Mouse (Mus musculus) G1E (cell line): ENCODE measurements around the gene Impdh2. TPM values are rescaled to one million over a fixed set of nuclear protein-coding genes. Genes with fewer than 3 reads are reported as not detected.

Experiments
- ATAC-seq: 2 replicates; pipeline ENCODE4 v1.8.0; 2016; ENCODE audit warnings: mild to moderate bottlenecking; ENCODE audit not compliant: insufficient number of reproducible peaks, poor library complexity, low FRiP score, severe bottlenecking; ENCODE audit errors: extremely low read depth
- DNase-seq: peaks from one replicate; pipeline ENCODE4 v3.0.0; 2012; ENCODE audit warnings: low spot score
- H3K27me3 ChIP-seq: 2 replicates; pipeline ENCODE4 v1.6.1; 2012; ENCODE audit warnings: mild to moderate bottlenecking, low read length, inconsistent platforms; ENCODE audit not compliant: insufficient read depth
- H3K36me3 ChIP-seq: replicated peaks from 2 replicates; pipeline ENCODE3; 2012; ENCODE audit warnings: mild to moderate bottlenecking, inconsistent platforms
- H3K4me1 ChIP-seq: 2 replicates; pipeline ENCODE4 v1.6.1; 2012; ENCODE audit warnings: low read depth, low read length, inconsistent platforms, mixed read lengths; ENCODE audit not compliant: insufficient read depth
- H3K4me3 ChIP-seq: 2 replicates; pipeline ENCODE4 v1.5.1; 2012; ENCODE audit warnings: low read depth, mild to moderate bottlenecking, inconsistent platforms, low read length, moderate library complexity, mixed read lengths
- H3K9me3 ChIP-seq: replicated peaks from 2 replicates; pipeline ENCODE4 v1.6.1; 2012; ENCODE audit warnings: inconsistent platforms
- CTCF ChIP-seq: IDR thresholded peaks from 2 replicates; pipeline ENCODE4 v1.5.1; 2012; ENCODE audit warnings: low read depth, low read length, inconsistent platforms, mixed read lengths
- GATA1 ChIP-seq: IDR thresholded peaks from 2 replicates; pipeline ENCODE4 v1.6.1; 2012; ENCODE audit warnings: borderline replicate concordance, low read length, inconsistent platforms, mixed read lengths
- GATA2 ChIP-seq: IDR thresholded peaks from 2 replicates; pipeline ENCODE4 v1.6.1; 2012; ENCODE audit warnings: low read depth, low read length, inconsistent platforms, borderline replicate concordance
- POLR2AphosphoS5 ChIP-seq: IDR thresholded peaks from 2 replicates; pipeline ENCODE4 v1.6.1; 2012; ENCODE audit warnings: low read depth, low read length, inconsistent platforms; ENCODE audit not compliant: insufficient replicate concordance
- TAL1 ChIP-seq: conservative IDR thresholded peaks from 2 replicates; pipeline ENCODE4 v1.6.1; 2012; ENCODE audit warnings: low read depth, low read length, inconsistent platforms, mixed read lengths
- polyA plus RNA-seq: library from polyadenylated mRNA; stranded (reverse); fragments of >175 nt; gene quantifications from 2 replicates; pipeline ENCODE4 v1.2.3, GENCODE M21; 2012
- total RNA-seq, 2 experiments: library from RNA; stranded (forward) in 1 of 2; stranded (reverse) in 1 of 2; fragments of 200-1000 nt in 1 of 2; fragments of >200 nt in 1 of 2; fragmentation: Nextera tagmentation in 1 of 2; gene quantifications; 2 replicates each; pipeline ENCODE4 v1.2.3; 2014 to 2017

The Impdh2 gene
- total and polyA plus RNA-seq, 3 experiments: 154 to 247 (median 167) TPM

GRCm38 (mm10) chr9:108563671-108564070 lies 3.6 kb downstream of the Impdh2 start:
- TF ChIP-seq GATA1 (no peak), POLR2AphosphoS5 (no peak), GATA2 (no peak), TAL1 (no peak), CTCF (no peak)
- peak overlapping the region; percentile 56; the same call in 1 of the 2 replicates for H3K4me3 ChIP-seq
- no peaks in the 10 kb centered on the region for H3K27me3 ChIP-seq
- peaks cover 73% of the 10 kb centered on the region for H3K4me1 ChIP-seq
- H3K9me3 ChIP-seq: no peaks in the 10 kb centered on the region
- ATAC-seq (no peak), DNase-seq (no peak)
- H3K36me3 ChIP-seq: peaks cover 70% of the 10 kb centered on the region

- TF ChIP-seq GATA2 (no peak), POLR2AphosphoS5 (no peak), GATA1 (no peak), CTCF (no peak), TAL1 (no peak)
- no peak for DNase-seq
- Histone ChIP-seq H3K4me3 (peak overlapping the region; percentile 56; the same call in 1 of the 2 replicates), H3K36me3 (peaks cover 70% of the 10 kb centered on the region), H3K9me3 (no peaks in the 10 kb centered on the region), H3K27me3 (no peaks in the 10 kb centered on the region), H3K4me1 (peaks cover 73% of the 10 kb centered on the region)
- no peak for ATAC-seq
These were observed 4.0 kb downstream of the Impdh2 start for GRCm38 (mm10) chr9:108564131-108564530.

GRCm38 (mm10) chr9:108565881-108566814 lies 6.1 kb downstream of the Impdh2 start:
- no peak for ATAC-seq
- Histone ChIP-seq H3K36me3 (peaks cover 72% of the 10 kb centered on the region), H3K4me1 (peaks cover 85% of the 10 kb centered on the region), H3K27me3 (no peaks in the 10 kb centered on the region), H3K9me3 (no peaks in the 10 kb centered on the region), H3K4me3 (peak overlapping the region; percentile 90)
- peak; percentile 22 for DNase-seq
- no peak for TF ChIP-seq CTCF
- TF ChIP-seq TAL1: no peak
- TF ChIP-seq POLR2AphosphoS5: peak; percentile 49; the same call in 1 of the 2 replicates

- Histone ChIP-seq H3K9me3 (no peaks in the 10 kb centered on the region), H3K27me3 (no peaks in the 10 kb centered on the region), H3K4me3 (peak within 1 kb of the TSS; percentile 90), H3K36me3 (peaks cover 72% of the 10 kb centered on the region), H3K4me1 (peaks cover 85% of the 10 kb centered on the region)
- TF ChIP-seq CTCF (peak; percentile 82), GATA2 (no peak), POLR2AphosphoS5 (no peak), TAL1 (no peak), GATA1 (no peak)
- ATAC-seq: peak; percentile 50
- peak; percentile 91 for DNase-seq
These were observed 7.0 kb downstream of the Impdh2 start, which contains the start of gene Ndufaf3 for GRCm38 (mm10) chr9:108566815-108567776. Ndufaf3 (minus strand) TSS chr9:108567434.

- Histone ChIP-seq H3K4me1 (peaks cover 85% of the 10 kb centered on the region), H3K9me3 (no peaks in the 10 kb centered on the region), H3K27me3 (no peaks in the 10 kb centered on the region), H3K36me3 (peaks cover 73% of the 10 kb centered on the region), H3K4me3 (peak overlapping the region; percentile 90)
- ATAC-seq (no peak), DNase-seq (peak; percentile 20)
- TF ChIP-seq TAL1 (no peak), POLR2AphosphoS5 (no peak), GATA1 (no peak), GATA2 (no peak), CTCF (no peak)
These were observed 7.9 kb downstream of the Impdh2 start for GRCm38 (mm10) chr9:108567931-108568419.

GRCm38 (mm10) chr9:108568511-108568921 lies 8.4 kb downstream of the Impdh2 start:
- Histone ChIP-seq H3K27me3 (no peaks in the 10 kb centered on the region), H3K4me3 (peak overlapping the region; percentile 90), H3K9me3 (no peaks in the 10 kb centered on the region), H3K36me3 (peaks cover 73% of the 10 kb centered on the region), H3K4me1 (peaks cover 85% of the 10 kb centered on the region)
- ATAC-seq (no peak), DNase-seq (no peak)
- TF ChIP-seq TAL1 (no peak), POLR2AphosphoS5 (no peak), GATA2 (no peak), CTCF (no peak), GATA1 (no peak)
